Mouse (Mus musculus): Measurements from ENCODE around the gene Wdr81. TPM values are rescaled to one million over a fixed set of nuclear protein-coding genes. Genes with fewer than 3 reads are reported as not detected.

Gene Wdr81
- polyA plus RNA-seq, 1 experiment = 34.4 TPM

- H3K4me1 ChIP-seq (ENCODE audit: control insufficient read depth, insufficient read depth, insufficient read length) = no peaks in the 10 kb centered on the region; the same call in 1 of the 2 replicates
- no peak overlapping the region for H3K27ac ChIP-seq (ENCODE audit: insufficient read depth, low read length)
- no peak for DNase-seq (ENCODE audit: low read depth in 1 of 2, low spot score in 2 of 2)
- TF ChIP-seq CTCF (IDR thresholded peaks at IDR 0.05; ENCODE audit: extremely low read depth, insufficient read depth, insufficient read length, insufficient replicate concordance) = no peak
- TF ChIP-seq POLR2A (IDR thresholded peaks at IDR 0.05; ENCODE audit: low read depth, low read length) = no peak
- no peaks in the 10 kb centered on the region for H3K27me3 ChIP-seq (ENCODE audit: control insufficient read depth, insufficient read depth, low read length)
- H3K36me3 ChIP-seq (ENCODE audit: control insufficient read depth, insufficient read depth, low read length) = no peaks in the 10 kb centered on the region
- no peak overlapping the region for H3K4me3 ChIP-seq (ENCODE audit: extremely low read depth, insufficient read depth, insufficient read length)
- 86% methylated on average over 7 of the region's 7 CpGs for WGBS
Measured at GRCm38 (mm10) chr11:75473376-75473775, 18.9 kb upstream of the Wdr81 start.

DNA sequence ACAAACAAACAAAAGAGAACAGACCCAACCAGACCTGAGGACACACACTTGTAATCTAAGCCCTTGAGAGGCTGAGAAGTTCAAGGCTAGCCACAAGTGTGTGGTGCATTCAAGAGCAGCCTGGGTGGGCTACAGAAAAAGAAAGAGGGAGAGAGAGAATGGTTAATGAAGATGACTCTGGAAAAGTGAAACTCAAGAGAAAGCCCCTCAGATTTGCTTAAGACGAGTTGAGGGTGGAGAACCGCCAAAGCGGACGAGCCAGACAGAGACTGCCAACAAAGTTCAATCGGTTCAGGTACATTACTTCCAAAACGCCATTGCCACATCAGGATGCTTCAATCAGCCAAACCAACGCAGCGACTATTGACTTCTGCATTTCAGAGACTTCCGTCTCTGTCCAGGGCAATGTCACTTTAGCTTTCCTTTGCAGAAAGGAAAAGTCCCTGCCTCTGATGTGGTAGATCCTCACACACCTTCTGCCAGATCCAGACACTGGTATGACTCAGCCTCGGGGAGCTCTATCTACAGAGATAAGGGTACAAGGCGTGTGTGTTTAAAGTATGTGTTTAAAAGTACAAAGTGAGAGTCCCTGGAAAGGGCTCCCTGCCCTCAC, 18.1 kb upstream of the Wdr81 start:
- H3K27ac ChIP-seq (ENCODE audit: insufficient read depth, low read length) = no peak overlapping the region
- 44% methylated on average over 11 of the region's 11 CpGs for WGBS
- no peaks in the 10 kb centered on the region for H3K27me3 ChIP-seq (ENCODE audit: control insufficient read depth, insufficient read depth, low read length)
- H3K4me1 ChIP-seq (ENCODE audit: control insufficient read depth, insufficient read depth, insufficient read length) = no peaks in the 10 kb centered on the region; the same call in 1 of the 2 replicates
- no peaks in the 10 kb centered on the region for H3K36me3 ChIP-seq (ENCODE audit: control insufficient read depth, insufficient read depth, low read length)
- DNase-seq (ENCODE audit: low read depth in 1 of 2, low spot score in 2 of 2) = no peak
- no peak overlapping the region for H3K4me3 ChIP-seq (ENCODE audit: extremely low read depth, insufficient read depth, insufficient read length)
- no peak for TF ChIP-seq POLR2A (IDR thresholded peaks at IDR 0.05; ENCODE audit: low read depth, low read length)
- TF ChIP-seq CTCF (IDR thresholded peaks at IDR 0.05; ENCODE audit: extremely low read depth, insufficient read depth, insufficient read length, insufficient replicate concordance) = no peak

GRCm38 (mm10) chr11:75470675-75471074, 16.2 kb upstream of the Wdr81 start:
- no peaks in the 10 kb centered on the region; the same call in 1 of the 2 replicates for H3K36me3 ChIP-seq (ENCODE audit: control insufficient read depth, insufficient read depth, low read length)
- no peaks in the 10 kb centered on the region for H3K27me3 ChIP-seq (ENCODE audit: control insufficient read depth, insufficient read depth, low read length)
- no peak for DNase-seq (ENCODE audit: low read depth in 1 of 2, low spot score in 2 of 2)
- H3K4me3 ChIP-seq (ENCODE audit: extremely low read depth, insufficient read depth, insufficient read length) = no peak overlapping the region
- WGBS = 87% methylated on average over 3 of the region's 3 CpGs
- H3K4me1 ChIP-seq (ENCODE audit: control insufficient read depth, insufficient read depth, insufficient read length) = no peaks in the 10 kb centered on the region; the same call in 1 of the 2 replicates
- no peak for TF ChIP-seq CTCF (IDR thresholded peaks at IDR 0.05; ENCODE audit: extremely low read depth, insufficient read depth, insufficient read length, insufficient replicate concordance)
- no peak for TF ChIP-seq POLR2A (IDR thresholded peaks at IDR 0.05; ENCODE audit: low read depth, low read length)
- H3K27ac ChIP-seq (ENCODE audit: insufficient read depth, low read length) = no peak overlapping the region

DNA sequence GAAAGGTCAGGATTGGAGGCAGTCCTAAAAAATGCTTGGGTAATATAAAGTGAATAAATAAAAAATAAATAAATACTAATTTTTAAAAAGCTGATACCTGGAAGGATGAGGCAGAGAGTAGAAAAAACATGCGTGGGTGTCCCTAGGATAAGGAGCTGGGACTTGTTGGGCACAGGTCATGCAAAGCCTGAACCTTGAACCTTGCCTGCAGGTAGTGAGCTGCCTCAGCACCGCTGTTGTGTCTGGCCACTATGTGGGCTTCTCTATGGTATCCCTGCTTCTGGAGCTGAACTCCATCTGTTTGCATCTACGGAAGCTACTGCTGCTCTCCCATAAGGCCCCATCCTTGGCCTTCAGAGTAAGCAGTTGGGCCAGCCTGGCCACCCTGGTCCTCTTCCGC, 14.7 kb upstream of the Wdr81 start:
- H3K4me1 ChIP-seq (ENCODE audit: control insufficient read depth, insufficient read depth, insufficient read length) = no peaks in the 10 kb centered on the region; the same call in 1 of the 2 replicates
- WGBS = 96% methylated on average over 4 of the region's 4 CpGs
- H3K4me3 ChIP-seq (ENCODE audit: extremely low read depth, insufficient read depth, insufficient read length) = no peak overlapping the region
- DNase-seq (ENCODE audit: low read depth in 1 of 2, low spot score in 2 of 2) = no peak
- no peaks in the 10 kb centered on the region; the same call in 1 of the 2 replicates for H3K36me3 ChIP-seq (ENCODE audit: control insufficient read depth, insufficient read depth, low read length)
- no peak overlapping the region for H3K27ac ChIP-seq (ENCODE audit: insufficient read depth, low read length)
- H3K27me3 ChIP-seq (ENCODE audit: control insufficient read depth, insufficient read depth, low read length) = no peaks in the 10 kb centered on the region
- no peak for TF ChIP-seq CTCF (IDR thresholded peaks at IDR 0.05; ENCODE audit: extremely low read depth, insufficient read depth, insufficient read length, insufficient replicate concordance)
- no peak for TF ChIP-seq POLR2A (IDR thresholded peaks at IDR 0.05; ENCODE audit: low read depth, low read length)

GRCm38 (mm10) chr11:75468410-75468809, 13.9 kb upstream of the Wdr81 start:
- TF ChIP-seq CTCF (IDR thresholded peaks at IDR 0.05; ENCODE audit: extremely low read depth, insufficient read depth, insufficient read length, insufficient replicate concordance) = no peak
- no peak for TF ChIP-seq POLR2A (IDR thresholded peaks at IDR 0.05; ENCODE audit: low read depth, low read length)
- Histone ChIP-seq H3K27me3 (ENCODE audit: control insufficient read depth, insufficient read depth, low read length) (no peaks in the 10 kb centered on the region), H3K36me3 (ENCODE audit: control insufficient read depth, insufficient read depth, low read length) (no peaks in the 10 kb centered on the region; the same call in 1 of the 2 replicates), H3K4me1 (ENCODE audit: control insufficient read depth, insufficient read depth, insufficient read length) (no peaks in the 10 kb centered on the region; the same call in 1 of the 2 replicates), H3K4me3 (ENCODE audit: extremely low read depth, insufficient read depth, insufficient read length) (peak overlapping the region; percentile 53; the same call in 1 of the 2 replicates), H3K27ac (ENCODE audit: insufficient read depth, low read length) (no peak overlapping the region)
- no peak for DNase-seq (ENCODE audit: low read depth in 1 of 2, low spot score in 2 of 2)
- WGBS = 53% methylated on average over 7 of the region's 7 CpGs

- TF ChIP-seq POLR2A (IDR thresholded peaks at IDR 0.05; ENCODE audit: low read depth, low read length) = no peak
- TF ChIP-seq CTCF (IDR thresholded peaks at IDR 0.05; ENCODE audit: extremely low read depth, insufficient read depth, insufficient read length, insufficient replicate concordance) = no peak
- no peak for DNase-seq (ENCODE audit: low read depth in 1 of 2, low spot score in 2 of 2)
- WGBS = 18% methylated on average over 19 of the region's 19 CpGs
- Histone ChIP-seq H3K27ac (ENCODE audit: insufficient read depth, low read length) (no peak overlapping the region), H3K27me3 (ENCODE audit: control insufficient read depth, insufficient read depth, low read length) (no peaks in the 10 kb centered on the region), H3K4me1 (ENCODE audit: control insufficient read depth, insufficient read depth, insufficient read length) (no peaks in the 10 kb centered on the region; the same call in 1 of the 2 replicates), H3K36me3 (ENCODE audit: control insufficient read depth, insufficient read depth, low read length) (no peaks in the 10 kb centered on the region; the same call in 1 of the 2 replicates), H3K4me3 (ENCODE audit: extremely low read depth, insufficient read depth, insufficient read length) (peak overlapping the region; percentile 53)
Measured at GRCm38 (mm10) chr11:75467512-75468215, 13.1 kb upstream of the Wdr81 start.

Measured in spleen, adult 2 months (tissue).